Mouse (Mus musculus) myocyte (in vitro differentiated cells): ENCODE data around the gene Trpv2. TPM values are rescaled to one million over a fixed set of nuclear protein-coding genes. Genes with fewer than 3 reads are reported as not detected.

Experiments
- H3K27me3 ChIP-seq: one replicate; pipeline ENCODE4 v1.6.1; 2011; ENCODE audit not compliant: control insufficient read depth, insufficient read depth, insufficient read length
- H3K36me3 ChIP-seq: one replicate; pipeline ENCODE4 v1.6.1; 2011; ENCODE audit not compliant: control insufficient read depth, insufficient read depth
- H3K4me2 ChIP-seq: one replicate; pipeline ENCODE4 v1.6.1; 2011; ENCODE audit warnings: low read depth, control low read depth
- H3K4me3 ChIP-seq: one replicate; pipeline ENCODE4 v1.5.1; 2011; ENCODE audit warnings: mild to moderate bottlenecking, control low read depth, moderate library complexity
- H3K79me2 ChIP-seq: one replicate; pipeline ENCODE4 v1.6.1; 2011; ENCODE audit not compliant: control insufficient read depth, insufficient read depth
- H3ac ChIP-seq: one replicate; pipeline ENCODE4 v1.6.1; 2011; ENCODE audit not compliant: control insufficient read depth, insufficient read length
- CEBPB ChIP-seq: IDR thresholded peaks from 2 replicates; pipeline ENCODE4 v1.6.1; 2011; ENCODE audit warnings: mild to moderate bottlenecking, moderate library complexity; ENCODE audit not compliant: poor library complexity, insufficient read depth, severe bottlenecking
- E2F4 ChIP-seq: IDR thresholded peaks from one replicate; pipeline ENCODE4 v1.6.1; 2011; ENCODE audit warnings: mild to moderate bottlenecking, control low read depth, moderate library complexity; ENCODE audit not compliant: insufficient read depth
- MAX ChIP-seq: IDR thresholded peaks from one replicate; pipeline ENCODE4 v1.6.1; 2011; ENCODE audit warnings: low read depth, mild to moderate bottlenecking, control low read depth
- MYOD1 ChIP-seq, 3 experiments: IDR thresholded peaks; one replicate each; pipeline ENCODE4 v1.6.1; 2011; ENCODE audit warnings: control low read depth in 2 of 3, low read depth in 2 of 3, mild to moderate bottlenecking in 2 of 3, moderate library complexity in 1 of 3; ENCODE audit not compliant: insufficient read length in 2 of 3, control insufficient read depth in 1 of 3
- MYOG ChIP-seq, 3 experiments: IDR thresholded peaks; one replicate each; pipeline ENCODE4 v1.6.1; 2011; ENCODE audit warnings: control low read depth in 2 of 3, low read depth in 2 of 3, mild to moderate bottlenecking in 2 of 3; ENCODE audit not compliant: insufficient read length in 2 of 3, control insufficient read depth in 1 of 3, insufficient read depth in 1 of 3
- POLR2A ChIP-seq: IDR thresholded peaks from one replicate; pipeline ENCODE4 v1.6.1; 2011; ENCODE audit warnings: low read depth, mild to moderate bottlenecking, control low read depth, moderate library complexity; ENCODE audit not compliant: insufficient read length
- POLR2AphosphoS2 ChIP-seq: IDR thresholded peaks from one replicate; pipeline ENCODE4 v1.6.1; 2011; ENCODE audit warnings: low read depth, control low read depth; ENCODE audit not compliant: insufficient read length
- REST ChIP-seq: IDR thresholded peaks from one replicate; pipeline ENCODE4 v1.6.1; 2011; ENCODE audit warnings: mild to moderate bottlenecking, control low read depth, moderate library complexity; ENCODE audit not compliant: insufficient read depth, insufficient read length
- SRF ChIP-seq: IDR thresholded peaks from one replicate; pipeline ENCODE4 v1.6.1; 2011; ENCODE audit warnings: low read depth; ENCODE audit not compliant: control insufficient read depth, insufficient read length
- TCF12 ChIP-seq: IDR thresholded peaks from one replicate; pipeline ENCODE4 v1.6.1; 2011; ENCODE audit warnings: mild to moderate bottlenecking, control low read depth; ENCODE audit not compliant: poor library complexity, insufficient read depth, severe bottlenecking
- TCF3 ChIP-seq: IDR thresholded peaks from one replicate; pipeline ENCODE4 v1.6.1; 2011; ENCODE audit warnings: low read depth, control low read depth; ENCODE audit not compliant: insufficient read length
- USF1 ChIP-seq: IDR thresholded peaks from one replicate; pipeline ENCODE4 v1.6.1; 2011; ENCODE audit warnings: low read depth, mild to moderate bottlenecking, control low read depth, moderate library complexity
- polyA plus RNA-seq: library from polyadenylated mRNA; unstranded; fragments of >200 nt; fragmentation: generic; extraction: Trizol; gene quantifications from one replicate; pipeline ENCODE4 v1.2.1, GENCODE M21; 2012; ENCODE audit warnings: missing spikeins

Trpv2 gene
- polyA plus RNA-seq, 1 experiment, result 5.4 TPM

GRCm38 (mm10) chr11:62549782-62550181 lies 24.5 kb upstream of the Trpv2 start:
- TF ChIP-seq MYOG (IDR thresholded peaks at IDR 0.05; ENCODE audit: control insufficient read depth in 1 of 3, insufficient read depth in 1 of 3, insufficient read length in 2 of 3, low read depth in 2 of 3) (no peak), POLR2A (no peak), CEBPB (no peak), TCF12 (no peak), REST (no peak), USF1 (no peak), POLR2AphosphoS2 (no peak), MYOD1 (IDR thresholded peaks at IDR 0.05; ENCODE audit: control insufficient read depth in 1 of 3, insufficient read length in 2 of 3, low read depth in 2 of 3) (no peak), MAX (no peak), SRF (no peak), E2F4 (no peak), TCF3 (no peak)
- Histone ChIP-seq H3K4me3 (peak overlapping the region; percentile 50), H3ac (peak overlapping the region; percentile 50), H3K79me2 (peaks cover 32% of the 10 kb centered on the region), H3K36me3 (peaks cover 17% of the 10 kb centered on the region), H3K27me3 (no peaks in the 10 kb centered on the region), H3K4me2 (peak overlapping the region; percentile 98)

- TF ChIP-seq MAX (peak; percentile 79), USF1 (peak; percentile 26), MYOG (IDR thresholded peaks at IDR 0.05; ENCODE audit: control insufficient read depth in 1 of 3, insufficient read depth in 1 of 3, insufficient read length in 2 of 3, low read depth in 2 of 3) (no peak)
- H3K79me2 ChIP-seq, result peaks cover 32% of the 10 kb centered on the region
- no peaks in the 10 kb centered on the region for H3K27me3 ChIP-seq
- H3K4me3 ChIP-seq, result peak overlapping the region; percentile 50
- peak overlapping the region; percentile 50 for H3ac ChIP-seq
- peak overlapping the region; percentile 98 for H3K4me2 ChIP-seq
- H3K36me3 ChIP-seq, result peaks cover 17% of the 10 kb centered on the region
These were observed 24.0 kb upstream of the Trpv2 start for GRCm38 (mm10) chr11:62550227-62550685.

- H3K36me3 ChIP-seq, result peaks cover 17% of the 10 kb centered on the region
- H3ac ChIP-seq, result peak within 1 kb of the TSS; percentile 50
- no peaks in the 10 kb centered on the region for H3K27me3 ChIP-seq
- H3K79me2 ChIP-seq, result peaks cover 32% of the 10 kb centered on the region
- peak within 1 kb of the TSS; percentile 98 for H3K4me2 ChIP-seq
- H3K4me3 ChIP-seq, result peak within 1 kb of the TSS; percentile 50
- no peak for TF ChIP-seq REST
- no peak for TF ChIP-seq MYOD1 (IDR thresholded peaks at IDR 0.05; ENCODE audit: control insufficient read depth in 1 of 3, insufficient read length in 2 of 3, low read depth in 2 of 3)
- TF ChIP-seq TCF12, result no peak
- TF ChIP-seq MAX, result no peak
- no peak for TF ChIP-seq MYOG (IDR thresholded peaks at IDR 0.05; ENCODE audit: control insufficient read depth in 1 of 3, insufficient read depth in 1 of 3, insufficient read length in 2 of 3, low read depth in 2 of 3)
- TF ChIP-seq E2F4, result no peak
- TF ChIP-seq TCF3, result no peak
- TF ChIP-seq POLR2AphosphoS2, result peak; percentile 86
- TF ChIP-seq USF1, result no peak
- TF ChIP-seq POLR2A, result peak; percentile 82
These were observed 23.5 kb upstream of the Trpv2 start, which contains the start of gene Ubb for GRCm38 (mm10) chr11:62550727-62551225. Ubb (plus strand) TSS chr11:62551171.

GRCm38 (mm10) chr11:62551226-62552119 lies 22.8 kb upstream of the Trpv2 start:
- Histone ChIP-seq H3K4me3 (peak overlapping the region; percentile 50), H3ac (peak overlapping the region; percentile 50), H3K36me3 (peaks cover 17% of the 10 kb centered on the region), H3K79me2 (peaks cover 32% of the 10 kb centered on the region), H3K27me3 (no peaks in the 10 kb centered on the region), H3K4me2 (peak overlapping the region; percentile 48)
- TF ChIP-seq POLR2AphosphoS2 (peak; percentile 97), REST (no peak), TCF3 (no peak), POLR2A (peak; percentile 95), E2F4 (peak; percentile 38), CEBPB (no peak), MYOG (IDR thresholded peaks at IDR 0.05; ENCODE audit: control insufficient read depth in 1 of 3, insufficient read depth in 1 of 3, insufficient read length in 2 of 3, low read depth in 2 of 3) (peak in 1 of 3 experiments; percentile 13)

GRCm38 (mm10) chr11:62553186-62553585 lies 21.1 kb upstream of the Trpv2 start:
- no peaks in the 10 kb centered on the region for H3K27me3 ChIP-seq
- H3ac ChIP-seq, result no peak overlapping the region
- peaks cover 17% of the 10 kb centered on the region for H3K36me3 ChIP-seq
- TF ChIP-seq TCF12 (no peak), MAX (no peak), CEBPB (no peak), REST (no peak), MYOD1 (IDR thresholded peaks at IDR 0.05; ENCODE audit: control insufficient read depth in 1 of 3, insufficient read length in 2 of 3, low read depth in 2 of 3) (no peak), TCF3 (no peak), SRF (no peak), POLR2AphosphoS2 (no peak), E2F4 (no peak), POLR2A (no peak), USF1 (no peak), MYOG (IDR thresholded peaks at IDR 0.05; ENCODE audit: control insufficient read depth in 1 of 3, insufficient read depth in 1 of 3, insufficient read length in 2 of 3, low read depth in 2 of 3) (no peak)
- peaks cover 32% of the 10 kb centered on the region for H3K79me2 ChIP-seq
- H3K4me2 ChIP-seq, result peak overlapping the region; percentile 87
- peak overlapping the region; percentile 50 for H3K4me3 ChIP-seq
